Mouse (Mus musculus) lung, postnatal 25 days (tissue): ENCODE measurements around the gene Gm3183.
"Not testable (repeated sequence)": the region's sequence is repeated elsewhere in the genome, so short reads cannot be mapped to it uniquely, and the experiment has no call there.

Experiments used
- DNase-seq: peaks from one replicate; pipeline ENCODE4 v3.0.0; 2022; ENCODE audit warnings: low spot score

The Gm3183 gene

GRCm38 (mm10) chr5:94865136-94865535, at the start of gene Gm3183:
Gene Gm3183, plus strand, starts transcription at chr5:94865436.
- not testable (repeated sequence) for DNase-seq
